Mouse (Mus musculus) left cerebral cortex, adult 18-20 months (tissue): ENCODE measurements around the gene Anks1. TPM values are rescaled to one million over a fixed set of nuclear protein-coding genes. Genes with fewer than 3 reads are reported as not detected.
"Not testable (repeated sequence)": the region's sequence is repeated elsewhere in the genome, so short reads cannot be mapped to it uniquely, and the experiment has no call there.

Experiments
- DNase-seq, 2 experiments: peaks; one replicate each; pipeline ENCODE4 v3.0.0; 2021 to 2022; ENCODE audit warnings: low spot score in 2 of 2, mixed read lengths in 1 of 2
- total RNA-seq, 2 experiments: library from RNA; stranded (reverse); gene quantifications; 2 replicates each; pipeline ENCODE4 v1.2.3; 2021

Gene Anks1
- total RNA-seq, 2 experiments from 2014 or later = 39.5 to 44.5 TPM

DNA sequence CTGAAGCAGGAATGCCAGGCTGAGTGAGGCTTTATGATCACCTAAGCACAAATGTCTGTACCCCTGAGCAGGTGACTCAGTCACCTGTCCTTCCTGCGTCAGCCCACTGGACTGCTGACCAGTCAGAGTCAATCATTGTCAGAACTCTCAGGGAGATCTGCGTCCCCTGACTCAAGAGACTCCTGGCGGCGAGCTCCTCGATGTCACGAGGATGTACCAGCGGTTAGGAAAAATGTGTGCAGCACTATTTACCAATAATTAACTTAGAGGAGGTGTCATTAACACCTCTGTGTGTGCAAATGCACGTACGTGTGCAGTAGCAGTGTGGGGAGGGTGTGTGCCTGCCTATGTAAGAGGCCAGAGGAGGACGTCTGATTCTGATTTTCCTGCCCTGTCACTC is 56.2 kb downstream of the Anks1 start:
- no peak for DNase-seq

DNA sequence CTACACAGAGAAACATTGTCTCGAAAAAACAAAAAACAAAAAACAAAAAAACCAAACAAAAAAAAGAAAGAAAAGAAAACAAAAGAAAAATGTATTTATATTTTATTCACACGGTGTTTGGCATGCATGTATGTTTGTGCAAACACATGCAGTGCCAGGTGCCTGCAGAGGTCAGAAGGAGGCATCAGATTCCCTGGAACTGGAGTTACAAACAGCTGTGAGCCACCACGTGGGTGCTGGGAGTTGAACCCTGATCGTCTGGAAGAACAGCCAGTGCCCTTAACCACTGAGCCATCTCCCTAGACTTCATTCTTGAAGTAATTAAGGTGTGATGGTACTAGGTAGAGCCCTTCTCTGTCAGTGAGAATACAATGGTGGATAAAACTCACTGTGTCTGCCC is 57.0 kb downstream of the Anks1 start:
- no peak for DNase-seq

DNA sequence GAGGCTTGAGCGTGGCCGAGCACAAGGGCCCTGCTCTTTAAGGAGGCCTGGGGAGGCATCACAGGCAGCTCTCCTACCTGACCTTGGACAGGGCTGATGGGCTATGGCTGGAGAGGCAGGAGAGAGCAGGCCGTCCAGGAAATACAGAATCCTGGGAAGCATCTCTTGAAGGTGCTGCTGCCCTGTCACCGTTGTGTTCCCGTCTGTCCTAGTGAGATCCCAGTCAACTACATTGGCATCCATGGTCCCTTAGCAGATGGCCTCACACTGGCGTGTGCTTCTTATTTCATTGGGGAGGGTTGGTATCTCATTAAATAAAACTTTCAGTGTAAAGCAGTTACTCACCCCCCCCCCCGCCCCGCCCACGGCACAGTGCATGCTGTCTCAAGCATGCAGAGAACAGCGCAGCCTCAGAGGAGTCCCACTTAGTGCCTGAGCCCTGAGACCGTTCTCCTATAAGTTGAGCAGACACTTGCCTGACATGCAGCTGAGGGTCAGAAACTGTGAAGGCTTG is 57.5 kb downstream of the Anks1 start:
- DNase-seq = peak; percentile 29 to 45

- DNase-seq = no peak
Measured at GRCm38 (mm10) chr17:27967529-27967928, 58.4 kb downstream of the Anks1 start.

GRCm38 (mm10) chr17:27968033-27968750 is 59.1 kb downstream of the Anks1 start:
- peak in 1 of 2 experiments; percentile 32 for DNase-seq

- DNase-seq = no peak
Measured at GRCm38 (mm10) chr17:27968903-27969302, 59.8 kb downstream of the Anks1 start.

GRCm38 (mm10) chr17:27969365-27969764 is 60.3 kb downstream of the Anks1 start:
- no peak for DNase-seq

DNA sequence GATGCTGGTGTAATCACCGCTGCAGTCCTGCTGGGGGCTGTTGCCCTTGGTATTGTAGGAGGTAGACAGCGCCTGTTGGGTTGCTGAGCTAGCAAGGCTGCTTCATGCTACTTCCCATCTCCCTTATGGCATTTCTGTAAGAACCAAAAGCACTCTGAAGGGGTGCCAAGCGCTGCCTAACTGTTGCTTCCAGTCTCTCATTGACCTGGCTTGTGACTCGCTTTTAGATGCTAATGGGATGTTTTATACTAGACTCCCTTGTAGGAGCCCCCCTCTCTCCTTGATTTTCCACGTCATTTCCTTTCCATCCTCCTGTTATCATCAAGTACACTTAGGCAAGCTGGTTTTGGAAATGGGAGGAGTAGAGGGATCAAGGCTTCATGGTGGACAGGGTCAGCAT is 60.8 kb downstream of the Anks1 start:
- no peak for DNase-seq

DNA sequence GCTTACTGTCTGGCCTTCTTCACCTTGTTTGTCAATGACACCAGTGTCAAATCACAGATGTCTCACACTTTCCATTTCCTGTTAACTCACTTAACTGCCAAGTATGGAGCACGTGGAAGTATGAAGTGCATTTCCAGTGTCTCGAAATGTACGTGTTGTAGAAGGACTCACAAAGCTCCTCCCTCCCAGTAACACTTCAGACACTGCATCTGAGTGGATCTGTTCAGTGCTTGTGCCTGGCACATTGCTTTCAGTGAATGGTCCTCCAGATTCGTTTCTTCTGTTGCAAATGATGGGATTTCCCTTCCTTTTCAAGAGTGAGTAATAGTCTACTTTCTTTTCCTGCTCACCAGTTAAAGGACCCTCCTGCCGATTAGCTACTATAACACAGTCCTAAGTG is 61.2 kb downstream of the Anks1 start:
- no peak for DNase-seq

DNA sequence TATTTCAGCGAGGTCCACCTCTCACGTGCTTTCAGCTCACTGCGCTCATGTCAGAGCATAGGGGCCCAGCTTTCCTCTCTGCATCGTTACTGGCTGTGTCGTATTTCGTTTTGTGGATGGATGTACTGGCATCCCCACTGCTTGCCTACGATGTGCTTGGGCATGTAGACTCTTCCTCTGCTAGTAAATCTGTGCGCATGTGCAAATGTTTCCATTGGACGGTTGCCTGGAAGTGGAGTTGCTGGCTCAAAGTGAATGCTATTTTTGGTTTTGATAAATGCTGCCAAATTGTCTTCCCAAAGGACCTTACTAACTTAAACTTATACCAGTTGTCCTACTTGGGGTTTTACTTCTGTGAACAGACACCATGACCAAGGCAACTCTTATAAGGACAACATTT is 62.4 kb downstream of the Anks1 start:
- peak; percentile 68 to 70 for DNase-seq

GRCm38 (mm10) chr17:27973337-27973736 is 64.2 kb downstream of the Anks1 start:
- DNase-seq = no peak

DNA sequence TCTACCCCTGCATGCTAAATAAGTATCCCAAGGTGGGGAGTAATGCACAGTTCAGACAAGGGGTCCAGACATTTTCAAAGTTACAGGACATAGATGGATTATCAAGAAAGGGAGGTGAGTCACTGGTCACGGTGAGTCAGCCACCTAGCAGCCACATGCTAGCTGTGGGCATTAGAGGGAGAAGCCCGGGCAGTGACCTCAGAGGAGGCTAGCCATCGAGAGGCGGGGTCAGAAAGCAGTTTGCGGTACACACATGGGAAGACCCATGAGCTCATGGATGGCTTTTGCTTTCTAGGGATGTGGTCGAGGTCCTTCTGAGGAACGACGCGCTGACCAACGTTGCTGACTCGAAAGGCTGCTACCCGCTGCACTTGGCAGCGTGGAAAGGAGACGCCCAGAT is 67.2 kb downstream of the Anks1 start:
- no peak for DNase-seq

DNA sequence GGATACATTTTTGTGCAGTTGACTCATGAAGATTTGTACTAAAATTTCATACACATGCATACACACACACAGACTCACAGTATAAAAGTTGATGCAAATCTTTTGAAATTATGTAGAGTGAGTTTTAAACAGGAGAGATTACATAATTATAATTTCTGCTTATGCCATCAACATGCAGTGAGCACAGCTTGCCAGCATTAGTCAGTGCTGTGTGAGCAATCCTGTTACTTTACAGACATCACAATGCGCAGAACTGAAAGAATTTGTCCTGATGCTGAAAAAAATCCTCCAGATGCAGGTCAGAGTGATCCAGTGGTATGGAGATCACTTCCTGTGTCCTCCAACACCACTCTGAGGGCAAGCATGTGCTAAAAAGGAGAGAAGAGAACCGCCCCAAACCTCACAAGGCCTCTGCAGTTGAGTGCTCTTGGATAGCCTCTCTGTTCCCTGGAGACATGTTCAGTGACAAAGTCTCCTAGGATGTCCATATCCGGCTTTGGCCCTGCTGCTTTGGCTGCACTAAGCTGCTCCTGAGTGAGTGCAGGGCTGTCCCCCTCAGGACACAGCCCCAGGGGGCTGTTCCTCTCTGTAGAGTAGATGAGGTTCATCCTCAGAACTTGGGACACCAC is 68.0 kb downstream of the Anks1 start:
- no peak for DNase-seq

DNA sequence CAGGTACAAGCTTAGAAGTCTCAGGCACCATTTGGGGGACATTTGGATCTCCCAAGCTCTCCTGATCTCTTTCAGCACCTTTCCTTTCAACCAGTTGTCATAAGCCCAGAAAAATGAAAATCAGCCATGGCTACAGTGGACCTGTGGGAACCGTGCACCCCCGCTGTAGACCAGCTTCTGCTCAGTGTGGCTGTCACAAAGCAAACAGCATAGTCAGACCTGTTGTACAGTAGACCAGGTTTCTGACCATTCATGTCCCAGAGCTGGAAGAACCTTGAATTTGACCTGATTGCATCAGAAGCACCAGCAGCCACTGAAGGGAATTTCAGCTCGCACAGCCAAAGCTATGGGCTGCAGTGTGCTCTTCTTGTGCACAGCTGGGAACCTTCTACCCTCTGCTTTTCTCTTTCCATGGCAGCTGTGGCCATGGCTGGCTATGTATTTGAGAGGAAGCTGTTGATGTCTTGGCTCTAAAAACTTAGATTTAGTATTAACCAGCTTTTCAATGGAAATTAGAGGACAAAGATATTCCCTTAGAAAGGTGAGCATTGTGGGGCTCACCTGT is 71.4 kb downstream of the Anks1 start:
- DNase-seq = no peak

DNA sequence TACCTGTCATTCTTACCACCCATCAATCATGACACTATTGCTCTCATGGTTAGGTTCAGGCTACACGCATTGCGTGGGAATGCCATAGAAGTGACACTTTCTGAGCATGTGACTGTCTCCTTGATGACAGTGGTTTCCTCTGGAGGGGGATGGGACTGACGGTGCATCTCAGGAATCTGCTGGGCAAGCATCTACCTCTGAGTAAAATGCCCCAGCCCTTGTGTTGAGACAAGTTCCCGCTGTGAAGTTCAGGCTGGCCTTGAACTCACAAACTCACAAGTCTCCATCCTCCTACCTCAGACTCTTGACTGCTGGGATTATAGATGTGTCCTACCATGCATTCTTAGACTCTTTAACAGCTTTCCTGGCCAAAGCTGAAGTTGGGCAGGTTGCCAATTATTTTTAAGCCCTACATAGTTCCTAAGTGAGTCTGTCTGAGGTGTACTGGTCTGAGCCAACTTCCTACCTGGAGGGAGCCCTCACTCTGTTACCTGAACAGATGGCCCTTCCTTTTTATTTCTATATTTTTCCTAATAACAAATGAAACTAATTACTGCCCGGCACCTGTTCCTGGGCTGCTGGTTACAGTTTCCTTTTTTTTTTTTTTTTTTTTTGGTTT is 72.5 kb downstream of the Anks1 start:
- DNase-seq = no peak

DNA sequence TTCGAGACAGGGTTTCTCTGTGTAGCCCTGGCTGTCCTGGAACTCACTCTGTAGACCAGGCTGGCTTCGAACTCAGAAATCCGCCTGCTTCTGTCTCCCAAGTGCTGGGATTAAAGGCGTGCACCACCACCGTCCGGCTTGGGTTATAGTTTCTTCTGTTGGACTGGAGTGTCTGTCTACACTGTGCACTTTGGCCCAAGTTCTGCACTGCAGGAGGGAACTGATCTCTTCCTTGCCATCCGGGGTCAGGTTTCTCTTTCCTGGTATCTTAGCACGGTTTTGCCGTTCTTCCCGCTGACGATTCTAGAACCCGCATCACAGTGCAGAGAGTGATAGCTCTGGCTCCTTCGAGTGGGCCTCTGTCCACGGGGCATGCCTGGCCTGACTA is 73.0 kb downstream of the Anks1 start:
- not testable (repeated sequence) for DNase-seq

DNA sequence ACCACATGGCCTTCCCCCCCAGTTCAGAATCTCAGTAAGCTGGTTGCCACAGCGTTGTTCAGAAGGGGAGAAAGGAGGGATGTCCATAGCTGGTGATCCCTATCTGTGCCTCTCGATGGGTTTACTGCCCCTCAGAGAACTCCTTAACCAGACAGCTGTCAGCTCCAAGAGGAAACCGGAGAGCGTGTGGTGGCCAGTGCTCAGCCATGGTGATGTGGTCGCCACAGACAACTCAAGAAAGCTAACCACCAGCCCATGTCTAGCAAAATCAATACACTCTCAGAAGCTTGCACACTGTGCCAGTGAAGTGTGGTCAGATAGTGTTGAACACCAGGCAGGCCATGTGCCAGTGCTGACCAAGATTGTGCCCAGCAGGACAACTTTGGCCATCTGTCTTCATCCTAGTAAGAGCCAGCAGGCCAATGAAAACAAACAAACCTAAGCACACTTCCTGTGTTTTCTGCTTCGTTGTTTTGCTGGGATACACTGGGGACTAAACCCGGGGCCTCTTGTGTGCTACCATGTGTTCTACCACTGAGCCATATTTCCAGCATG is 73.7 kb downstream of the Anks1 start:
- DNase-seq = no peak

DNA sequence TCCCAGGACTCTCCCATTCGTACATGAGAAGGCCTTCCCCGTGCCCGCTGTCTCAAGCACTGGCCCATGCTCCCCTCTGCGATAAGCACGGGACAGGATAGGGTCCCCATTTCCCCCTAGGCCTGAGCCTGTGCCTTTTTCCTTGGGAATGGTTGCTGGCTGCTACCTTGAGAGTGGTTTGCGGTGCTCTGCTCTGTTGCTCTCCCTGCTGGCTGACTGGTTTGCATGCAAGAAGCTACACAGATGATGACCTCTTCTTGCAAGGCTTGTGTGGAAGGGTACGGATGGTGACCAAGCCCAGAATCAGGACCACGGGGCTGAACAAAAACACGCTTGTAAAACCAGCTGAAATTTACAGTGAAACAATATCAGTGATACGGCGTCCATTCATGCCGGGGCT is 75.3 kb downstream of the Anks1 start:
- DNase-seq = no peak

DNA sequence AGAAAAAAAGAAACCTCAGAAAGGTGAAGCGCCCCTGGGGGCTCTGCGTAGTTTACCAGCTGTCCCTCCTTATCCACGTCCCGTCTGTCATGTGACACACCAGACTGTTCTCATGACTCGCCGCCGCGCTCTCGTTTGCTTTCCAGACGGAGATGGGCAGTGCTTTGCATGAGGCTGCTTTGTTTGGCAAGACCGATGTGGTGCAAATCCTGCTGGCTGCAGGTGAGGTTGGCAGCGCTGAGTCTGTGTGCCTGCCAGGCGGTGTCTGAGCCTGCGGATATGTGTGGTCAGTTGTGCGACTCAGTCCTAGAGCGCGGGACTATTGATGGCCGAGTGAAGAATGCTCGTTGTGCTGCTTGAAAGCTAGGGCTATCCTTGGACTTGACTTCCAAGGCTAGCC is 77.0 kb downstream of the Anks1 start:
- no peak for DNase-seq

- DNase-seq = peak; percentile 80 to 85
Measured at GRCm38 (mm10) chr17:27989807-27990542, 80.9 kb downstream of the Anks1 start.
